Mouse (Mus musculus): ENCODE measurements at regions not wholly inside any gene's neighbourhood (a gene's known extent, or its start where the extent isn't known, plus 50 kb on each side); places are given as distances from the start of the nearest gene placed in this dataset.

- Histone ChIP-seq H3K9me3 (ENCODE audit: control insufficient read depth, insufficient read depth, low read depth, low read length) (no peaks in the 10 kb centered on the region), H3K4me3 (ENCODE audit: insufficient read depth in 1 of 2, low read depth in 1 of 2, low read length in 2 of 2, poor library complexity in 1 of 2, severe bottlenecking in 1 of 2) (no peak overlapping the region), H3K36me3 (ENCODE audit: control insufficient read depth, insufficient read depth, low read length, poor library complexity, severe bottlenecking) (no peaks in the 10 kb centered on the region), H3K4me1 (ENCODE audit: control insufficient read depth in 2 of 2, insufficient read depth in 2 of 2, low read length in 2 of 2, poor library complexity in 1 of 2) (no peaks in the 10 kb centered on the region), H3K27ac (ENCODE audit: insufficient read depth, low read depth, low read length, poor library complexity, severe bottlenecking) (no peak overlapping the region), H3K9ac (ENCODE audit: insufficient read depth, low read depth, low read length, poor library complexity, severe bottlenecking) (no peak overlapping the region)
- TF ChIP-seq ZNF384 (IDR thresholded peaks at IDR 0.05; ENCODE audit: low read depth, low read length) (no peak), HCFC1 (IDR thresholded peaks at IDR 0.05; ENCODE audit: borderline replicate concordance, insufficient read depth, low read length) (no peak), CHD2 (IDR thresholded peaks at IDR 0.05; ENCODE audit: low read depth, low read length) (no peak), MAFK (IDR thresholded peaks at IDR 0.05; ENCODE audit: insufficient read depth, low read depth, low read length) (no peak), ZC3H11A (IDR thresholded peaks at IDR 0.05; ENCODE audit: borderline replicate concordance, low read depth, low read length) (no peak)
- in situ Hi-C loops (cut with MboI; ENCODE audit: low sequenced_read_pairs in 2 of 2, unreplicated experiment in 2 of 2) = no loop called here
- no peak for DNase-seq (ENCODE audit: low read depth, low spot score)
Measured at GRCm38 (mm10) chr13:48350955-48351354, 89.9 kb downstream of the Id4 start.

- Histone ChIP-seq H3K9me3 (ENCODE audit: control insufficient read depth, insufficient read depth, low read depth, low read length) (no peaks in the 10 kb centered on the region), H3K4me3 (ENCODE audit: insufficient read depth in 1 of 2, low read depth in 1 of 2, low read length in 2 of 2, poor library complexity in 1 of 2, severe bottlenecking in 1 of 2) (no peak overlapping the region), H3K4me1 (ENCODE audit: control insufficient read depth in 2 of 2, insufficient read depth in 2 of 2, low read length in 2 of 2, poor library complexity in 1 of 2) (no peaks in the 10 kb centered on the region), H3K27ac (ENCODE audit: insufficient read depth, low read depth, low read length, poor library complexity, severe bottlenecking) (no peak overlapping the region), H3K9ac (ENCODE audit: insufficient read depth, low read depth, low read length, poor library complexity, severe bottlenecking) (no peak overlapping the region), H3K36me3 (ENCODE audit: control insufficient read depth, insufficient read depth, low read length, poor library complexity, severe bottlenecking) (no peaks in the 10 kb centered on the region)
- in situ Hi-C loops (cut with MboI; ENCODE audit: low sequenced_read_pairs in 2 of 2, unreplicated experiment in 2 of 2) = no loop called here
- TF ChIP-seq ZC3H11A (IDR thresholded peaks at IDR 0.05; ENCODE audit: borderline replicate concordance, low read depth, low read length) (no peak), HCFC1 (IDR thresholded peaks at IDR 0.05; ENCODE audit: borderline replicate concordance, insufficient read depth, low read length) (no peak), ZNF384 (IDR thresholded peaks at IDR 0.05; ENCODE audit: low read depth, low read length) (no peak), CHD2 (IDR thresholded peaks at IDR 0.05; ENCODE audit: low read depth, low read length) (no peak), MAFK (IDR thresholded peaks at IDR 0.05; ENCODE audit: insufficient read depth, low read depth, low read length) (no peak)
- DNase-seq (ENCODE audit: low read depth, low spot score) = no peak
Measured at GRCm38 (mm10) chr13:48357118-48357517, 96.1 kb downstream of the Id4 start.

DNA sequence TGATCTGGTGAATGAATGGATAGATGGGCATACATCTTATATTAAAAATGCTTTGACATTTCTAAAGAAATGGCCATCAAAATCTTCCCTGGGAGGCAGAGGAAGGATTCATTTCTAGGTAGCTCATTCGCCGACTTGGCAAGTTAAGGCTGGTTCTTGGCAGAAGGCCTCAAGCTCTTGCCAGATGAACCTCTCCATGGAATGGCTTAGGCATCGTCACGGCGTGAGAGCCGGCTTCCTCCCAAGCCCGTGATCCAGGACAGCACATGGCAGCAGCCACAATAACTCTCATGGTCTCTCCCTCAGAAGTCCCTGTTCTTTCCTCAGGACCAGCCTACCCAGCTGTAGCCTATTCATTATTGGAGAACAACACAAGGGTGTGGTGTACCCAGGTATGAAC lies 96.6 kb downstream of the Id4 start:
- Histone ChIP-seq H3K9me3 (ENCODE audit: control insufficient read depth, insufficient read depth, low read depth, low read length) (no peaks in the 10 kb centered on the region), H3K4me3 (ENCODE audit: insufficient read depth in 1 of 2, low read depth in 1 of 2, low read length in 2 of 2, poor library complexity in 1 of 2, severe bottlenecking in 1 of 2) (no peak overlapping the region), H3K9ac (ENCODE audit: insufficient read depth, low read depth, low read length, poor library complexity, severe bottlenecking) (no peak overlapping the region), H3K36me3 (ENCODE audit: control insufficient read depth, insufficient read depth, low read length, poor library complexity, severe bottlenecking) (no peaks in the 10 kb centered on the region), H3K27ac (ENCODE audit: insufficient read depth, low read depth, low read length, poor library complexity, severe bottlenecking) (no peak overlapping the region), H3K4me1 (ENCODE audit: control insufficient read depth in 2 of 2, insufficient read depth in 2 of 2, low read length in 2 of 2, poor library complexity in 1 of 2) (no peaks in the 10 kb centered on the region)
- no peak for DNase-seq (ENCODE audit: low read depth, low spot score)
- no peak for TF ChIP-seq MAFK (IDR thresholded peaks at IDR 0.05; ENCODE audit: insufficient read depth, low read depth, low read length)
- no peak for TF ChIP-seq CHD2 (IDR thresholded peaks at IDR 0.05; ENCODE audit: low read depth, low read length)
- no peak for TF ChIP-seq ZC3H11A (IDR thresholded peaks at IDR 0.05; ENCODE audit: borderline replicate concordance, low read depth, low read length)
- no peak for TF ChIP-seq HCFC1 (IDR thresholded peaks at IDR 0.05; ENCODE audit: borderline replicate concordance, insufficient read depth, low read length)
- TF ChIP-seq ZNF384 (IDR thresholded peaks at IDR 0.05; ENCODE audit: low read depth, low read length) = no peak
- in situ Hi-C loops (cut with MboI; ENCODE audit: low sequenced_read_pairs in 2 of 2, unreplicated experiment in 2 of 2) = no loop called here

DNA sequence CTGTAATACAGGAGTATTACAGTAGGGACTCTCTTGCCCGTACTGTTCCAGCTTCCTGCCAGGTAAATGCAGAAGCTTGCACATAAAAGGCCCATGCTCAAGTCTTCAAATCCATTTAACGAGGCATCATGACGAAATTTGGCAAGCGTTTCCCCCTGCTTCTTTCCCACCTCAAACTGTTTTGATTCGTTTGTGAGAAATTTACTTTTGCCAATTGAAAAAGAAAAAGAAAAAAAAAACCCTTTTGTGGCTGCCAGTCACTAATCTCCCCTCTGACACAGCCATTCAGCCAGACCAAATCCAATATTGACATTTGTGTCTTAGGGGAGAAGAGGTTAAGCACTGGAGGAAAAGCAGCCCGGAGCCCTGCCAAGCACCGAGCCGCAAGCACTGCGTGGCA lies 110.0 kb downstream of the Id4 start:
- DNase-seq (ENCODE audit: low read depth, low spot score) = no peak
- in situ Hi-C loops (cut with MboI; ENCODE audit: low sequenced_read_pairs in 2 of 2, unreplicated experiment in 2 of 2) = no loop called here

DNA sequence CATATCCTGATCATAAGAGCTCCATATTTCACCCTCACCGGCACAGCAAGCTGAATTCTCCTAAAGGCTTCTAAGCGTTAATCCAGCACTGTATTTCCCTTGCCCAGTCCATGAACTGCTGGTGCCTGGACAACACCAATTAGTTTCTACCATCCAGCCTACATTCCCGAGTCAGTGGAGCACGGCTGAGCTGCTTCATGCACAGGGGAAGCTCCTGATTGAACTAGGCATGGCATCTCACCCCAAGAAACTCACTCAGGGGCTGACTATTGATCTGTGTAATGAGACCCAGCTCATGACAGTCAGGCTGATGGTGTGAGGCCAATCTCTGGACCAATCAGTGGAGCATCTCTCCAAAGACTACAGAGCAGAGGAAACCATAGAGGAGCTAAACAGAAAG lies 115.4 kb downstream of the Id4 start:
- no peak for DNase-seq (ENCODE audit: low read depth, low spot score)
- Histone ChIP-seq H3K9me3 (ENCODE audit: control insufficient read depth, insufficient read depth, low read depth, low read length) (no peaks in the 10 kb centered on the region), H3K36me3 (ENCODE audit: control insufficient read depth, insufficient read depth, low read length, poor library complexity, severe bottlenecking) (no peaks in the 10 kb centered on the region), H3K4me1 (ENCODE audit: control insufficient read depth in 2 of 2, insufficient read depth in 2 of 2, low read length in 2 of 2, poor library complexity in 1 of 2) (no peaks in the 10 kb centered on the region), H3K27ac (ENCODE audit: insufficient read depth, low read depth, low read length, poor library complexity, severe bottlenecking) (no peak overlapping the region), H3K9ac (ENCODE audit: insufficient read depth, low read depth, low read length, poor library complexity, severe bottlenecking) (no peak overlapping the region), H3K4me3 (ENCODE audit: insufficient read depth in 1 of 2, low read depth in 1 of 2, low read length in 2 of 2, poor library complexity in 1 of 2, severe bottlenecking in 1 of 2) (no peak overlapping the region)
- no peak for TF ChIP-seq ZNF384 (IDR thresholded peaks at IDR 0.05; ENCODE audit: low read depth, low read length)
- TF ChIP-seq HCFC1 (IDR thresholded peaks at IDR 0.05; ENCODE audit: borderline replicate concordance, insufficient read depth, low read length) = no peak
- no peak for TF ChIP-seq ZC3H11A (IDR thresholded peaks at IDR 0.05; ENCODE audit: borderline replicate concordance, low read depth, low read length)
- no peak for TF ChIP-seq MAFK (IDR thresholded peaks at IDR 0.05; ENCODE audit: insufficient read depth, low read depth, low read length)
- no peak for TF ChIP-seq CHD2 (IDR thresholded peaks at IDR 0.05; ENCODE audit: low read depth, low read length)
- in situ Hi-C loops (cut with MboI; ENCODE audit: low sequenced_read_pairs in 2 of 2, unreplicated experiment in 2 of 2) = no loop called here

More for the DNA sequence above, 110.0 kb downstream of the Id4 start:
- TF ChIP-seq HCFC1 (IDR thresholded peaks at IDR 0.05; ENCODE audit: borderline replicate concordance, insufficient read depth, low read length) = no peak
- TF ChIP-seq MAFK (IDR thresholded peaks at IDR 0.05; ENCODE audit: insufficient read depth, low read depth, low read length) = no peak
- no peak for TF ChIP-seq ZNF384 (IDR thresholded peaks at IDR 0.05; ENCODE audit: low read depth, low read length)
- TF ChIP-seq ZC3H11A (IDR thresholded peaks at IDR 0.05; ENCODE audit: borderline replicate concordance, low read depth, low read length) = no peak
- TF ChIP-seq CHD2 (IDR thresholded peaks at IDR 0.05; ENCODE audit: low read depth, low read length) = no peak
- no peak overlapping the region for H3K4me3 ChIP-seq (ENCODE audit: insufficient read depth in 1 of 2, low read depth in 1 of 2, low read length in 2 of 2, poor library complexity in 1 of 2, severe bottlenecking in 1 of 2)
- H3K4me1 ChIP-seq (ENCODE audit: control insufficient read depth in 2 of 2, insufficient read depth in 2 of 2, low read length in 2 of 2, poor library complexity in 1 of 2) = no peaks in the 10 kb centered on the region
- H3K9ac ChIP-seq (ENCODE audit: insufficient read depth, low read depth, low read length, poor library complexity, severe bottlenecking) = no peak overlapping the region
- H3K36me3 ChIP-seq (ENCODE audit: control insufficient read depth, insufficient read depth, low read length, poor library complexity, severe bottlenecking) = no peaks in the 10 kb centered on the region
- H3K9me3 ChIP-seq (ENCODE audit: control insufficient read depth, insufficient read depth, low read depth, low read length) = no peaks in the 10 kb centered on the region
- no peak overlapping the region for H3K27ac ChIP-seq (ENCODE audit: insufficient read depth, low read depth, low read length, poor library complexity, severe bottlenecking)

All from ES-E14 (cell line).